Mouse (Mus musculus) T-cell, adult 2 months (primary cell): Measurements from ENCODE around the gene Tunar.

Experiments used
- DNase-seq: peaks from one replicate; pipeline ENCODE4 v3.0.0; 2022; ENCODE audit warnings: low spot score

Tunar gene

DNA sequence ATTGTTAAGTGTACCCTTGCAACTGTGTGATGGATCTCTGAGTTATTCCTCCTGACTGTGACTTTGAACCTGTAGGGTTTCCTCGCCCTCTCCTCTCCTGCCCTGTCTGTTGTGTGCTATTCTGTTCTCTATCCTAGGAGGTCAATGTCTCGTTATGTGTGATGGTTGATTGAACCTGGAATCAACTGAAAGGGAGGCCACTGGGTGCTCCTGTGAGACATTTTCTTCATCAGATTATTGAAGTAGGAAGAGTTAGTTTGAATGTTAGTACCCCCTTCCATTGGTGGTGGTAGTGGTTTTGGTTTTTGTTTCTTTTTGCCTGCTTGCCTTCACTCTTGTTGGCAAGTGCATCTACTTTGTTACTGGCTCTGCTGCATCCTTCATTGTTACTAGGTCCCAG lies at the start of gene Tunar:
TSS of gene Tunar (plus strand) at position 301 of the 400 bp plus-strand sequence.
- DNase-seq: no peak

DNA sequence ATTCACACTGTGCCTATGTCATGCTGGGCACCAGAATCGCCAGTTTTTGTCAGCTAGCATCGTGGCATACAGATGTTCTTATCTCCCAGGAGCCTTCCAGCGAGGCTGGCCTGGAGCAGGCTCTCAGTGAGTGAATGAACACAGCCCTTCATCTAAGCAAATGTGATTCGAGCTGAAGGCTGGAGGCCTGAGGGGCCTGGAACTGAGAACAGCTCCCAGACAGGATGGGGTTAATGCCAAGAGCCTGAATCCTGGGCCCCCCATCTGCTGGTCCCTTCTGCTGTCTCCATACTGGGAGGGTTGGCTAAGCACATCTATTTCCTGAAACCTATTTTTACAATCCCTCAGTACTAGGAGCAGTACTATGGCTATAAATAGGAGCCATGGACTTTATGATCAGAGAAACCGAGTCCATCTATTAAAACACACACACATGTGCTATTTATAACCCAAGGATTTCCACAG lies 21.1 kb upstream of the Tunar start:
- DNase-seq: no peak

DNA sequence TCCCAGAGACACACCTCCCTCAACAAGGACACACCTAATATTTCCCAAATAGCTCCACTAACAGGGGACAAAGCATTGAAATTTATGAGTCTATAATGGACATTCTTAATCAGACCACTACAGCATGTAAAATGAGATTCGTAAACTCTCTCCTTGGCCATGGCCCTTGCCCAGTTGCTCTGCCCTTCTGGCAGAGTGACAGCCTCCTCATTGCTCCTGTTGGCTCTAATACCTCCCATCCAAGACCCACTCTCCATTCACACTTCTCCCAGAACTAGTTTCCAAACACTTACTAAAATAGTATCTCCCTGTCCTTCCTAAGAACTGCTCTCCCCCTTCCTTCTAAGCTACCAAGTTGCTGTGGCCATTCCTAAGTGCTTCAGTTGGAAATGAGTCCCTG lies 19.3 kb upstream of the Tunar start:
- DNase-seq: no peak

DNA sequence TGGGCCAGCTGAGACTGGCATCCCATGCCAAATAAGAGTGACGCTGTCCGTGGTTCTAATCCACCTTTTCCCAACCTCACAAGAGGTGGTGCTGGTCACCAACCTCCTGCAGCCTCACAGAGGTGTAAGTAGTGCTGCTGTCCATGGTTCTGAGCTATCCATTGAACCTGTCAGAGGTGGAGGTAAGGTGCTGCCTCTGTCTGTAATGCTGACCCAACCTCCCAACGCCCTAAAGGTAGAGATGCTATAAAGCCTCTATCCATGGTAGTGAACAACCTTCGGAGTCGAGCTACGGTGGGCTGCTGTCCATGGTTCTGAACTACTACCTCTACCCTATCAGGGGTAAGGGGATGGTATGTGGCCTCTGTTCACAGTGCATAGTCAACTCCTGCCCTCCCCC lies 11.5 kb upstream of the Tunar start:
- DNase-seq: no peak

DNA sequence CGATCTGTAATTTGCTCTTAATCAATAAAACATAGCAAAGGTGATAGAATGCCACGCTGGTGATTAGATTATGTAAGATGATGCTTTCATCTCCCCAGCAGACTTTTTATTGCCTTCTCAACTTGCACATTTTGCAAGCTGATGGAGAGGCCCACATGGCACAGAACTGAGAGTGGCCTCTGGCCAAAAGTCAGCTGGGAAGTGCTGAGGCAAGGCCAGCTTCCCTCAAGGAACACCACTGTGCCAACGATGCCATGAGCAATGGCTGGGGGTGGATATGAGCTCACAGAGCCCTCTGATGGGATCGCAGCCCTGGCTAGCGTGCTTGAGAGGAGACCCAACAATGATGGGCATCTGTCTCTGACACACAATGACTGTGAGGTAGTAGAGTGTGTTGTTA lies 6.6 kb upstream of the Tunar start:
- no peak for DNase-seq

DNA sequence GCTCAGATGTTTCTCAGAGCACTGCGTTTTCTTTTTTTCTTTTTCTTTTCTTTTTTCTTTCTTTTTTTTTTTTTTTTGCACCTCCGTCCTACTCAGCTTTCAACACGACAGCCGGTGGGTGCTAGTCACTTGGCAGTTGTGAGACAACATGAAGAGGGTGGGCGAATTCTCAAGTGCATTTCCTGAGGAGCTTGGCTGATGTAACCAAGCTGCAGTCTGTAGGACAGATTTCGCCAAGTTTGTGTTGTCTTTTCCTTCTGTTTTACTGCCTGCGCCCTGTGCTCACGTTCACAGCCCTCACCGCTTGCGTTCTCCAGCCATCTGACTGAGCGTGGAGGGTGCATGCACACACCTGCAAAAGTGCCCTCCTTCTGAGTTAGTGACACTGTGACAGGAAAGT lies 5.3 kb upstream of the Tunar start:
- DNase-seq: no peak

DNA sequence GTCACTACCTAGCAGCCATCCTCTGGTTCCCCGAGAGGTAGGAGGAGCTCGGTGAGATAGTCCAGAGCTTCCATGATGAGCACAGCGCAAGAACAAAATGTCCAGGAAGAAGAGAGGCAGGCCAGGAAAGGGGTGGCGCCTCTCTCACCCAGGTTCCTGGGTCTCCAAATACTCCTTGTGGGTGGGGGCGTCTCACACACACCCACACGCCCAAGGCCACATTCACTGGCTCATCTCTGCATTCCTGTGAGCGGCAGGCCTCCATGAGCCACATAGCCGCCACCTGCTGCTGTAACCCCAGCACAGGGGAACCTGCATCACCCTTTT lies 2.4 kb downstream of the Tunar start:
- no peak for DNase-seq

DNA sequence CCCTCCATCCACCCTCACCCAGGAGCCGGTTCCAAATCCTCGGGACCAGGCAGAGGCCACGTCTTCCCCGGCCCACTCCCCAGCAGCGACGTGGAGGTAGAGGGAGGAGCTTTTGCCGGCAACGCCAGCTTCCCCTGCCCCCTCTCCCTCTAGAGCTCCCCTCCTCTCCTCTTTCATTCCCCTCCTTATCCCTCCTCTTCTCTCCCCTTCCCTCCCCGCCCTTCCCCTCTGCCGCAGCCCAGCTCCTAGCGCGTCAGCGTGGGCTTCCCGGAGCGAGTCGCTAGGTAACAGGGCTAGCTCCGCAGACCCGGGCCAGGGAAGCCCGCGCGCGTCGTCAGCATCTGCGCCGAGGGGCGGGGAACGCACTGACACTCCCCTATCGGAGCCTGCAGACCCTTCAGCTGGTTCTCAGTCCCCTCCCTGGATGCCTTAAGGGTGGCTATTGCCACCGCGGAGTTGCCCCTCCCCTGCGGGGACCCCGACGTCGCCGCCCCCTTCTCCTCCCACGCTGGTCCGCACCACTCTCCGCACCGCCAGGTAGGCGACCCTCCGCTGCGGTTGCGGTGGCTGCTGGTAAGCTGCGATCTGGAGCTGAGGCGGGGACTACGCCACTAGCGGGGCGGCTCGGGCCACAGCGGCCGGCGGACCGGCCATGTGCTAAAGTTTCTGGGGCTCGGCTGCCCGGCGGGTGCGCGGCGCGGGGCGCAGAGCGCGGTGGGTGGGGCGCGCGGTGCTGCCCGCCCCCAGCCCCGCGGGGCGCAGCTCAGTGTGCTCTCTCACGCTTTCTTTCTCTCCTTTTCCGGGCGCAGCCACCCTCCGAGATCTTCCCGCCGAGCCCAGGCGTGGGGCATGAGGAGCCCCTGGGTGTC lies 3.0 kb downstream of the Tunar start:
- no peak for DNase-seq

DNA sequence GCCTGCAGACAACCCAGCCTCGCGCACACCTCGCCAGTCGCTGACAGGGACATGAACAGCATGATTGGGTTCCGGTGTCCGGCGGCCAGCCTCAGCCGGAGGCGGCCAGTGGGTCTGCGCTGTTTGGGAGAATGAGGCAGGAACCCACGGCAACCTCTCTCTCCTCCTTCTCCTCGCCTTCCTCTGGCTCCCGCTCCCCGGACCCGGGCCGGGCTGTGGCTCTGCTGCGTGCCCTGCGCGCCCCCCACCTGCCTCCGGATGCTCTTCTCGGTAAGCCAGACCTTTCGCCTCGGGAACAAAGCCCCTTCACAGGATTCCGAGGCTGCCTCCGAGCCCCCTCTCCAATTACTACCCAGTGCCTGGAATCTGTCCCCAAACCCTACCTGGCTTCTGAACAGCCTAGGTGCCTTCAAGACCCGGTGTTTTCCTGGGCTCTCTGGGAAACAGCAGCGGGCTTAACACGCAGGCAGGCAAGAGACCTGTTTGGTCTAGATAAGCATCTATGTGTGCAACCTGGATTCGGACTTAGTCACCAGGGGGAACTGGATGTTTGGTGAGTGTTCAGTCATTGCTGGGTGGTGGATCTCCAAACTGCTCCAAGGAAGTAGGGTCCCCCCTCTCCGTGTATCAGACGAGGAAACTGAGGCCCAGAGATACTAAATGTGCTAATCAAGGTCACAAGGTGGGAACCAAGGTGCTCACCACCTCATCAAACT lies 3.8 kb downstream of the Tunar start:
- DNase-seq: no peak

DNA sequence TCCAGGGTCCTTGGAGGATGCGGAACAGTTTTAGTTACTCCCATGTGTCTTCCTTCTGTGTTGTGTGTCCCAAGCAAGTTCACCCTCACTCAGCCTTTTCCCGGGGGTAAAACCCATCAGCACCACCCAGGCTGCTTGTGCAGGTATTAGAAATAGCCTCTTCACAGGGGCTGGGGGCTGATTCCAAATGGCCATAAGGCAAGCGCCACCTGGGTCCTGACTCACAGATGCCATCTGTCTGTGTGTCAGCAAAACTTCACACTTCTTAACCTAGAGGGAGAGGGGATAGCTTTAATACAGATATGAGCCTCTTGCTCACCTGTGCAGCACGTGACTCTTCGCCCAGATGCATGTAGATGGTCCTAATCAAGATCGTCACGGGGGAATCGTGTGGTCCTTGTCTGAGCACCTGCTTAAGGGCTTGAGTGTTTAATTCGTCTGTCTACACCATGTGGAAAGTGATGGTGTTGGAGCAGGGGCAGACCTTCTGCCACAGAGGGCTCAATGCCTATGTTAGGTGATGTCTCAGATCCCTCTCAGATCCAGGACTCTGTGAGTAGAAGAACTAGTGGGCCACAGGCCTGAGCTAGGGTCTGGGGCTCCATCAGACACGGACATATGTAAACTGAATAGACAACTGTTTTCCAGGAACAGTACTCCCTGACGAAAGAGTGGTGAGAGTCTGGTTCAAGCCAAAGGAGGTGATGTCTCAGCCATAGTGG lies 4.7 kb downstream of the Tunar start:
- no peak for DNase-seq

DNA sequence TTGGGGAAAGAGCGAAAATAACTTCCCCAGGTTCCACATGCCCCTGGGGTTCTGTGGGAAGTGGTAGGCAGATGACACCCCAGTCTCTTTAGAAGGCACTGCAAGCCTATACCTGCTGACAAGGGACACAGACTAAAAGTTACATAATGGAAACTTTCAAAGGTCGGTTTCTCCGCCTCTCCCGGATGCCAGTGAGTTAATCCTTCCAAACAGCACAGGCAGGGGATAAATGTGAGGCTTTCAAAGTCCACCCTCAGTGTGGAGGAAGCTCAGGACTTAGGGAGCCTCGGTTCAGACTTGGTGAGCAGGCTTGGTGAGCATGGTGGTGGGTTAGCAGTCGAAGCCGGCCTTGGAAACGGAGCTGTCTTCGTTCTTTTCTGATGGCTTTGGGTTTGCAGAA lies 7.9 kb downstream of the Tunar start:
- no peak for DNase-seq

DNA sequence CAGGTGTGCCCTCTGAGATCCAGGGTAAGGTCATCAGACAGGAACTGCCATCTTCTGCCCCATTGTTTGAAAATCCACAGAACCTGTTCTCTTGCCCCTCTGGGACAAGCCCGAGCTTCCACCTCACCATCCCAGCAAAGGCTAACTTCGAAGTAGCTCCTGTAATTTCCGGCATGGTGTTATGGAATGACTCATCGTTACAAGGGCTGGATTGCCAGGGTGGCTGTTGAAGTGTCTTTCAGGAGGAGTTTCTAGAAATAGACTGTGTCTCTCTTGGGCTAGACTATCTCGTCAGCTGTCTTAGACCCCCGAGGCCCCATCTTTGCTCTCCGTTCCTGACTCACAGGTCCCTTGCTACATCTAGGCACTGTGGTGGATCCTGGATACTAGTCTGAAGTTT lies 10.8 kb downstream of the Tunar start:
- DNase-seq: no peak

DNA sequence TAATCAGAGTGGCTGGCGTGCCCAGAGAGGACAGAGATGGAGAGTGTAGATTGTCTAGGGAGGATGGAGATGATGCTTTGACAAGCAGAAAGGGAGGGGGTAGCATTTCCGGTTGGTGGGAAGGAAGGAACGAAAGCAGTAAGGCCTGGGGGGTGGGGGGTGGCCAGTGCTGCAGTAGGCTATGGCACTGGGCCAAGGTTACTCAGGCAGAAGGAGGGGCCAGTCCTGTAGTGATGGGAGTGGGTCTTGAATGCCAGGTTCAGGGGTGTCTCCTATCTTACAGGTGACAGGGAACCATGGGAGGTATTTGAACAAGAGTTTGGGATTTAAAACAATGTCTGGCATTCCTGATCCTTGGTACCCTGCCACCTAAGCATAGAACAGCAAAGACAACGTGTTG lies 13.2 kb downstream of the Tunar start:
- DNase-seq: no peak

DNA sequence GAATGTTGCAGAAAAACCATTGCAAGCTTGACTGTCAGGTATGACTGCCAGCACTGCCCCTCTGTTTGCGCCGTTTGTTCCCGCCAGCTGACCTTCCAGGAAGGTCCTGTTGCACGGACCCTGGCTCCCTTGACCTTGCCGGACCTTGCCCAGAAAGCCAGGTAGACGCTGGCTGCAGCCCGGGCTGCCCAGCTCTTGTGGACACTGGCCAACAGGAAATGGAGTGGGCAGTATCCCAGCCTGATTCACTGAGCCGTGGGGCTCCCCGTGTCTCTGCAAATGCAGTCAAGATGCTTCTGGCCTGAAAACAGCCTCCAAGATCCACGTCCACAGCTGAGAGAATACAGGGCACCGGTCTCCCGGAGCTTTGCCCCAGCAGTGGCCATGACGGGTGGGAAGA lies 13.6 kb downstream of the Tunar start:
- DNase-seq: no peak

DNA sequence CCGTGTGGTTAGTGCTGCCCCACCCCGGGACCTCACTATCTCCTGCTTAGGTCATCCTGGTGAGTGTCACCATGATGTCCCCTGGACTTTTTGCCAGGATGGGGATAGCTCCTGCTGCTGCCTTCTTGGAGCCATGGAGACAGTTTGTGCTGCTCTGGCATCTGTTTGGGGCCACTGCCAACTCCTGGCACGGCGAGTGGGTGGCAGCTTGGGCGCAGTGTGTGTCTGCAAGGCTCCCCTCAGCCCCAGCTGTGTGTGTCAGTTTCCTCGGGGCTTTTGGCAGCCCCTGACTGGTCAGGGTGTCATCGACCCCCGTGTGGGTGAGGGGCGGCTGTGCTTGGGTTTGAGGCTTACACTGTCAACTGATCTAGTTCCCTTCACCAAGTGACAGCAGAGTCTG lies 20.6 kb downstream of the Tunar start:
- DNase-seq: no peak

DNA sequence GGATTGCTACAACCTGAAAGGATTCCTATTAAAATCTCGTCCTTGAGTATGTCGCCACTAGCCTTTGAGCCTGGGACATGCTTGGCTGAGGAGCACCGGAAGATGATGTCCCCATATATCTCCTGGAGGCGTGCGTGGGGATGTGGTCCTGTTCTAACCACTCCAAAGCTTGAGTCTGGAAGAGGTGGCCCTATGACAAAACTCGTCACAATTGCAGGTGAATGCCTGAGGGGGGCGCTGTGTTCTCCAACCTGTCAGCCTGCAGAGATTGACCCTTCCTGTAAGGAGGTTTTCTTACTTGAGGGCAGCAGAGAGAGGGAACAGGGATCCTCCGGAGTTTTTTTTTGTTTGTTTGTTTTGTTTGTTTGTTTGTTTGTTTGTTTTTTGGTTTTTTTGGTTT lies 21.1 kb downstream of the Tunar start:
- no peak for DNase-seq

DNA sequence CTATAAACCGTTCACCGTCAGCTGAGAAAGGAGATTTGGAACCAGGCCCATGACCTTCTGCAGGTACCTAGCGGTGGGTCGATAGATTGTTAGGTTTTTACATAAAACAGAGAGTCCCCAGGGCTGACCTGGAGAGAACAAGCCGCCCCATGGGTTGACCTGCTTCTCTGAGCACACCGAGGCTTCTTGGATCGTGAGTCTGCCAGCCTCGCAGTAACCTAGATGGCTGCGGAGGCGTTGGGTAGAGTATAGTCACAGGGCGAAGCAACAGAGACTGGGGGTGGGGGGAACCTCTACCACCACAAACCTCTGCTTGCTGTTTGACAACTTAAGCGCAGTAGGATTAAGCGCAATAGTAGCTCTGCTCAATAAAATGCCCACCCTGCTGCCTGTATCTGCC lies 23.1 kb downstream of the Tunar start:
- no peak for DNase-seq

DNA sequence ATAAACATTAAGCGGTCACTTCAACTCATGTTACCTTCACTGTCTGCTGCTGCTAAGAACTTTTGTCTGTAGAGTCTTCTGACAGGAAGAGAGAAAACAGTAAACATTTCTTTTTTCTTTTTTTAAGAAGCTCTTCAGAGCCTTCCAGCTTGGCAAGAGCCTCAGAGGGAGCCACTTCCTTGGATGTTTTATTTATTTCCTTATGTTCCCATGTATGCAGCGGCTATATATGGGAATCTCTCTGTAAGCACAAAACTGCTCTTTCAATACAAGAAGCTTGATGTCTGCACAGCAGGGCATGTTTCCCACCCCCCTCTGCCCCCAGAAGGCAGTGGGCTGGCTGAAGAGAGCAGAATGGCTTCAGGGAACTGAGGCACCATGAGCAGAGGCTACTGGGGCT lies 30.0 kb downstream of the Tunar start:
- DNase-seq: no peak

DNA sequence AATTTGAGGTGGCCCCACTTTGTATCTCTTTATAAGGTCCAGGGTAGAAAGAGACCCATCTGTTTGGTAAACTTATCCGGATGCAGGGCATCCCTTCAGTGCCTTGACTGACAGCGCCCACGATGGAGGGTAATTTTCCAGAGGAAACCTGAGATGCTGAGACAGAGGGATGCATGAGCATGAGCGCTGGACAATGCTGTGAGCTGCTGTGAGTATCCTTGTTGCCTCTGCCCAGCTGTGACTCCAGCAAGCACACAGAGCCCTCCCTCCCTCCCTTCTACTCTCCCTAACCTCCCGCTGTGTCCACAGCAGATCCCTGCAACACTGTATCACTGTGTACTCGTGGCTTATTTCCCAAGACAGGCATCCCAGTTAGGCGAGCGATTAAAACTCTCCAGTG lies 40.9 kb downstream of the Tunar start:
- no peak for DNase-seq

DNA sequence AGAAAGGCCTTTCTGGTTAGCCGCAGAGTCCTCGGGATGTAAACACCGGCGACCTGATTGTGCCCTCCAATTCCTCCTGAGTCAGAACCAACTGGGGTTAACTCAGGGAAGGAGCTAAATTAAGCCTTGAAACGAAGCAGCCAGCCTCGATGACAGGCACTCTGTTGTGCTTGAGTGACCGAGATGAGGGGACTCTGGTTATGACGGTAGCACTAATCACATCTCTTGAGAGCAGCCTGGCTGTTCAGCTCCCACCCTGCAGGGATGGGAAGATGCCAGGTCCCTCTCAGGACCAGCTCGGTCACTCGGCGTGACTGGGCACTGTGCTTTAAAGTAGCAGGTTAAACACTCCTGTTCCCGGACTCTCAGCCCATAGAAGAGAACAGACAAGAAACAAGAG lies 43.3 kb downstream of the Tunar start:
- no peak for DNase-seq

DNA sequence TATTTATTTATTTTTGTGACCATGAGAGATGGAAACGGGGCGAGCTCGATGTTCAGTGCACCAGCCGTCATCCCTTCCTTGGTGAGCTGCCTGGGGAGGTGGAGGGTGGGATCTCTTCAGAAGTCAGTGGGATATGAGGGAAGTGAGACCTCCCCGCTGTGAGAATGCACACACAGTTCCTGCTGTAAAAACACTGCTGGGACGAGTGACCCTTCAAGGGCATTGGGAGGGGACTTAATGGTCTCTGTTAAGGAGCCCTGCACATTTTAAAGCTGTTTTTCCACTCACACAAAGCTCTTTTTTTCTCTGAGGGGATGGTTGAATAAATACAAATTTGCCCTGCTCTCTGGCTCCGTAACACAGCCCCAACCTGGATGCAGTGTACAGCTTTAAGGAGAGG lies 49.1 kb downstream of the Tunar start:
- DNase-seq: no peak

DNA sequence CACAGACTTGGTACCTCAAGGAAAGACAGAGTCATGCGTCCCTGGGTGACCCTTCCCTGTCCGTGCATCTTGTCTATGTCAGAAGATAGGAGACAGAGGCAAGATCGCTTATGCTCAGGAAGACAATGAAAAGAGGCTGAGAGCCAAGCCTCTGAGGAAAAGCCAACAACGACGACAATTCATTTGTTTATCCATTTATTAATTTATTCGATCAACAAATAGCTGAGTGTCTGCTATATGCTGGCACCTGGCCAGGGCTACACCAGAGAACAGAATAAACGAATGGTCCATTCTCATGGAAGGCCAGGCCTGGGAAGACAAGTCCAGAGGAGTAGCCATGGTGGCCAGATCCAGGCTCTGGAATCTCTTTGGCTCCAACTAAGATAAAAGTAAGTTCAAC lies 61.0 kb downstream of the Tunar start:
- no peak for DNase-seq

DNA sequence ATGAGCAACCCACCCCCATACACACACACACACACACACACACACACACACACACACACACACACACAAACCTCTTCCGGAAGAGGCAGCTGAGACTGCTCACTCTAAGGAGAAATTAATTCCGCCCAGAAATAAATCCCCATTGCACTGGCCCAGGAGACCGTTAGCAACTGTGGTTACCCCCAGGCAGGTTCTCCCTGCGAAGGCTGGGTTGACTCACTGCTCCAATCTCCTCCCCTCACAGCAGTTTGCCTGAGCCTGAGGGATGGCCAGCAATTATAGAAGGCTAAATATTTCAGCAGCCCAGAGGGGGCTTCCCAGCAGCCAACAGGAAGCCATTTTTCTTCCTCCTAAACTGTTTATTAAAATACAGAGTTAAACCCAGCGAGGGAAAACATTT lies 64.5 kb downstream of the Tunar start:
- DNase-seq: no peak
